Mouse (Mus musculus) induced T-regulatory cell, adult 2 months (primary cell): ENCODE results near the gene Ankrd36.
"Not testable (repeated sequence)": the region's sequence is repeated elsewhere in the genome, so short reads cannot be mapped to it uniquely, and the experiment has no call there.

Source experiments
- DNase-seq: peaks from one replicate; pipeline ENCODE4 v3.0.0-alpha.2; 2012; ENCODE audit warnings: low read depth

The Ankrd36 gene

DNA sequence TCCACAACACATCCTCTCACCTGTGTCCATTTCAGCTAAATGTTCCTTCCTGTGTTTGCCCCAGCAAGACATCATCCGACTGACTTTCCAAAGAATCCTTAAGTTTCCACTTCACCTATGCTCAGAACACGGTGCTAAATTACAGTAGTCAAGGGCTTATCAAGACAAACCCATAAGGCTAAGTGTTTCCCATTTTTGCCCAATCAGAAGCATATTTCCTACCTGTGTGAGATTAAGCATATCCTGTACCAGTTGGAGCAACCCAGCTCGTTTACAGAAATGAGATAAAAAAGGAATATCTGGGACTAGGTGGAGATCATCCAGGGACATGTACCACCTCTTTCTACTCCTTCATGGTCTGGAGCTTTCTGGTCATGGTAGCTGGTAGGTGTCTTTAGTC is 22.8 kb upstream of the Ankrd36 start:
- no peak for DNase-seq

DNA sequence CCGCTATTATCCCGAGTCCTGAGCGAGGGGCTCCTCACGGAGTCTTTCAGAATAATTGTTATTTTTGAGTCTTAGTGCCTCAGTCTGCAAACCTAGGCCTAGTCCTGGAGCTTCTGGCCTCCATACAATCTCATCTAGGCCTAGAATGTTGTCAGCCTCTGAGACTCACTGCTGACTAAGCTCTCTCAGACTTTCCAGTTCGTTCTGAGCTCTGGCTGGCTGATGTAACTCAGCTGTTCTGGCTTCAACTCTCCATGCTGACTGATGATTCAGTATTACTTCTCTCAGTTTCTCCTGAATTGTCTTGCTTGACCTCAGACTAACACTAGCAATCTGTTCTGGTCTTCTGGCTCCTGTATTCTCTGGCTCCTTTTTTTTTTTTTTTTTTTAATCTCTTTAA is 18.1 kb upstream of the Ankrd36 start:
- DNase-seq, result no peak

DNA sequence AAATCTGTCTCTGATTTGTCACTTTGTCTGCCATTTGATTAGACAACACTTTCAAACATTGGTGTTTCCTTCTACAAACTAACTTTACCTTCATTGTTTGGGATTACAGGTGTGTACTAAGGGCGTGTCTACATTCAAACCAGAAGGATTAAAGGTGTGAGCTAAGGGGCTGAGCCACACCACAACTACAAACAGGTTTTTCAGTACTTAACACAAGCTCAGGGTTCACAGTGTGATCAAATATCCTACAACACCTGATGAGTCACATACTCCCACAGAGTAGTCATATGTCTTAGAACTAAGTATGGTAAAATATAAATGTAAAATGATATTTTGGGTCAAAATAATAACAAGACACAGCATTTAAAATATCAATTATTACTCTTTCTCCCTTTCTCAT is 17.6 kb upstream of the Ankrd36 start:
- DNase-seq, result no peak

DNA sequence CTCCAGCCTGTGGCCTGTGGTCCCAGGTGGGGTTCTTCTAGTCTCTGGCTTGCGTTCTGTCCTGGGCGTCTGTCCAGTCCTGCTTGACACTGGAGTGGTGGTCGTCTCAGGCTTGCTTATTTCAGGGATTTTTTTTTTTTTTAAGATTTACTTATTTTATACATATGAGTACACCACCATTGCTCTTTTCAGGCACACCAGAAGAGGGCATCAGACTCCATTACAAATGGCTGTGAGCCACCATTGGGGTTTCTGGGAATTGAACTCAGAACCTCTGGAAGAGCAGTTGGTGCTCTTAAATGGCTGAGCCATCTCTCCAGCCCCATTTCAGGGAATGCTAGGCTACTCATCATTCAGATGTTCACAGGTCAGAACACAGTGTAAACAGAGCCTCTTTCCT is 9.2 kb upstream of the Ankrd36 start:
- DNase-seq, result no peak

DNA sequence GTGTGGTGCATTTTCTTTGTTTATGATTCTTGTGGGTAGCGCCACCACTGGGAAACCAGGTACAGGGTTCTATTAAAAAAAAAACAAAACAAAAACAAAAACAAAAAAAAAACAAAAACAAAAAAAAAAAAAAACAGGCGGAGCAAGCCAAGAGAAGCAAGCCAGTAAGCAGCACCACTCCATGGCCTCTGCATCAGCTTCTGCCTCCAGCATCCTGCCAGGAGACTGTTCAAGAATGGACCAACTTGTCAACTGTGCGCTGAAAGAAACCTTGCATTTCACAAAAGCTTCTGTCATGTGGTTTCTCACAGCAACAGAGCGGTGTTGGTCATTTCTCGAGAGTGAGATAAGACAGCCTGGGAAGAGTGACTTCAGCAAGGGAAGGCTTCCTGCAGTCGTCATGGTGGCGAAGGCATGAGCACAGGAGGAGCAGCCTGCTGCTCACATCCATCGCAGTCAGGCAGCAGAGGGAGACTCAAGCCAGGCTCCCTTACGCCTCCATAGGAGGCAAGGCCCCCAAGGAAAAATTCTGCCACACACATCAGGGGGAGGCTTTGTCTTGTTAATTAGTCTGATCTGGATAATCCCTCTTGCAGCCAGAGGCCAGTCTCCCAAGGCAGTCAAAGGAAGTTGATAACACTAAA is 6.7 kb upstream of the Ankrd36 start:
- no peak for DNase-seq

DNA sequence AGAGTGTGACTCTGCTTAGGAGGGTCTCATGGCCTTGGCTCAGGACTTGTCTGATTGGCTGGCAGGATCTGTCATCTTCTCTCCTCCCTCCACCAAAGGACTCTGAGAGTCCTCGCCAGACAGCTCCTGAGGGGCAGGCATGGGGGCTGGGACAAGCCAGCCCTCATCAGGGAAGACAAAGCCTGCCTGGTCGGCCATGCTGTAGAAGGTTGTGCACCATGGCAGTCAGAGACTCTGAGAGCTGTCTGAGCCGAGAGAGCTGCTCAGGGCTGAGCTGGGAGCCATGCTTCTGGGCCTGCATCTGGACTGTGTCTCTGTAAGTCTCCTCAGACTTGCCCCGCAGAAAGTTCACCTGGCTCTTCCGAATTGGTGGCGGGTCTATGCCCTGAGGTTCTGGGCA is 5.6 kb upstream of the Ankrd36 start:
- DNase-seq, result no peak

DNA sequence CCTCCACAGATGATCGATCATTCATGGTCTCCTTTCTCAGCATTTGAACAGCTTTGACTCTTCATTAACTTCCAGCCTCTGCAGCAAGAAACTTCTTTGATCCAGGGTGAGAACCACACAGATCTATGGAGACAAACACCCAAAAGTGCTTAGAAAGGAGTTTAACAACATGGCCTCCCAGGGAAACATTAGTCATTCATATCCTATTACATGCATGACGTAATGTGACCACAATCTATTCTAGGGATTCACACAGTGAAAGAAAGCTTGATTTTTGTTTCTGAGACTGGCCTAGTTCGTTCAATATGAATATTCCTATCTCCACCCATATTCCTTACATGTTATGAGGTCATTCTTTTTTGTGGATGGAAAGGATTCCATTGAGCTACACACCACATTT is 3.9 kb upstream of the Ankrd36 start:
- DNase-seq, result no peak

DNA sequence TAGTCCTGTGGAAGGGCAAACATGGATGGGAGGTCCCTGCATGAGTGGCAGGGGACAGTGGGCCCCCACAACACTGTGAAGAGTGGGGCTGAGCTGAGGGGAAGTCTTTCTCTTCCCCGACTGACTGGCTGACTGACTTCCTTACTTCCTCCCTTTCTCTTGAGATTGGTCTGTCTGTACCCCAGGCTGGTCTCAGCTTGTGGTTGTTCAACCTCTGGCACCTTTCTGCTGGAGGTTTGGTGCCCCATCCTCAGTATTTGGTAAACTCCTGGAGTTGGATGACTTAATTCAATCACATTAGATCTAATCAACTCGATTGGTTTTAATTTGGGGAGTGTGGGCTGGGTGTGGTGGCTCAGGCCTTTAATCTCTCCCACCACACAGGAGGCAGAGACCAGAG is 3.0 kb upstream of the Ankrd36 start:
- no peak for DNase-seq

DNA sequence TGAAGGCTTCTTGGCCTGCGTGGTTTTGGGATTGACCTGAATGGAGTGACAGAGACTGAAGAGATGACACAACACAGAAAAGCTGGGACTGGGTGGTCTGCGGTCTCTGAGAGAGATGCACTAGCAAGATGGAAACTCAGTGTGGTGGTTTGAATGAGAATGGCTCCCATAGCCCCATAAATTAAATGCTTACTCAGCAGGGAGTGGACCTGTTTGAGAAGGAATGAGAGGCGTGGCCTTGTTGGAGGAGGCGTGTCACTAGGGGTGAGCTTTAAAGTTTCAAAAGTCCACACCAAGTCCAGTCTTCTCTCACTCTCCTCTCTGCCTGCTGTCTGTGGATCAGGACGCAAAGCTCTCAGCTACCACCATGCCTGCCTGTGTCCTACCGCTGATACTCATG is 1.8 kb upstream of the Ankrd36 start:
- no peak for DNase-seq

DNA sequence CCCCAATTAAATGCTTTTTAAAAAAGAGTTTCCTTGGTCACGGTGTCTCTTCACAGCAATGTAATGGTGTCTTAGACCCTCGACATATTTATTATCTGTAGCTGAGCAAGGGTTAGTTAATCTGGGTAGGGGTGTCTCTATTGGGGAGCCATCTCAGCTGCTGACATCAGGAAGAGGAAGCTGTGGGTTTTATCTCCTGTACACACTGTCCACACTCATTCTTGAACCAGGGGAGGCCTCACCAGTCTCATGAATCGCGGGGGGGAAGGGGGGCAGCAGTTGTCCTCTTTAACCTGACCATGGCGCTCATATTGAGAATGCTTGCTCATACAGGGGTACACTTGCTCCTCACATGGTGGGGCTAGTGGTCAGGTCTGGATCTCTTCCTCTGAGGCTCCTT is 1.4 kb upstream of the Ankrd36 start:
- no peak for DNase-seq

DNA sequence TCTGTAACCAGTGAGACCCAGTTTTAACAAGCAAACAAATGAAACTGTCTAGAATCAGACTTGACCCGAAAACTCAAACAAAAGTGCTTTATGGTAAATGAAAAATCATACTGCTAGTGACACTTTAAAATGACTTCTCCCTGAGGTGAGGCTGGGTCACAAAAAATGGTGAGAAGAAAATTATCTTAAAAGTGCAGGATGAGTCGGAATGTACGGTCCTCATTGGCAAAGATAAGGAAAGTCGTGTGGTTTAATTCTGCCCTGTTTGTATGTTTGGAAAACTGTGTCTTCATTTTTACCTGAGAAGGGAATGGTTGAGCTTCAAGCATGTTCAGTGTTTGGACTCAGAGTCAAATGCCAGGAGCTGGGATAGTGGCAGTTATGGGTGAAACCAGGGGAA is 2.4 kb downstream of the Ankrd36 start:
- DNase-seq, result no peak

DNA sequence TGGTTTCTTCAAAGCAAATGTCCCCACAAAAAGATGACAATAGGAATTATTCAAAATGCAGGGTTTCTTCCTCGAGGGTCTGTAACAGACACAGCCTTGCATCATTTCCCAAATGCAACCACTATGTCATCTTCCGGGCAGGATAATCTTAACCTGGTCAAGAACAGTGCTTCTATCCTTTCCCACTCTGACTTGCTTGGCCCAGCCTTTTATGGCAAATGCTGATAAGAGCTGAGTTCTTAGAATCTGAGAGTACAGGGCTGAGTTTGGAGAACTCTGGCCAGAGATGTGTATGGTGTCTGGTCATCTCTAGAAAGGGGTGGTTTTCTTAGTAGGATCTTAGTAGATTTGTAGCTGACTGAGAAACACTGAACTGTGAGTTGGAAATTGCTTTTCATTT is 4.3 kb downstream of the Ankrd36 start:
- DNase-seq, result no peak

DNA sequence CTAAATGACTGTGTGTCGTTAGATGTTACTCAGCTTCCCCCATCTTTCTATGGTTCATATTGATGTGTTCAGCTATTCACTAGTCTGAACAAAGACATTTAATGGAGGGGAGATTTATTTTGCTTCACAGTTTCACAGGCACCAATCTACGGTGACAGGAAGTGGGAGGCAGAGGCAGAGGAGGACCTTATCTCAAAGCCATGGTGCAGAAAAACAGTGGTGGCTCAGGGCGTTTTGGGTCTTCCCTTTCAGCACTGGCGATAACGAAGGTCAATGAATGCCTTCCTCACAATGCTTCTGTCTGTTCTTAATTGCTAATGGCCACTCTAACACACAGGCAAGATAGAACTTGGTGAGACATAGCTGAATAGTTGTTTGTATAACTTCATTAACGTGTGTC is 5.6 kb downstream of the Ankrd36 start:
- peak; percentile 55 for DNase-seq

DNA sequence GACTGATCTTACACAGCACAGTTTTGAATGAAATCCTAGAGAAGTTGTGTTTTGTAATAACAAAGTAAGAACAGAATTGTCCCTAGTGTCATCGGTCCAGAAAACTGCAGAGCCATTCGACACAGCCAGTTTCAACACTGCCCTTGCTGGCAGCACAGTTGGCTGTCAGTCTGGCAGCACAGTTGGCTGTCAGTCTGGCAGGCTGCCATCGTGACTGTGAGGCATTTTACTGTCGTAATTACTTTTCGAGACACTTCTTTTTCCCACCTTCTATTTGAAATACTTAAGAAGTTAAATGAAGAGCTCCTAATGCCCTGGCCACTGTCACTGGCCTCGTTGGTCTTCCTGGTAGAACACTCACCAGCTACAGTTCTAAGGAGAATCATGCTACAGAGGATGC is 22.9 kb downstream of the Ankrd36 start:
- no peak for DNase-seq

DNA sequence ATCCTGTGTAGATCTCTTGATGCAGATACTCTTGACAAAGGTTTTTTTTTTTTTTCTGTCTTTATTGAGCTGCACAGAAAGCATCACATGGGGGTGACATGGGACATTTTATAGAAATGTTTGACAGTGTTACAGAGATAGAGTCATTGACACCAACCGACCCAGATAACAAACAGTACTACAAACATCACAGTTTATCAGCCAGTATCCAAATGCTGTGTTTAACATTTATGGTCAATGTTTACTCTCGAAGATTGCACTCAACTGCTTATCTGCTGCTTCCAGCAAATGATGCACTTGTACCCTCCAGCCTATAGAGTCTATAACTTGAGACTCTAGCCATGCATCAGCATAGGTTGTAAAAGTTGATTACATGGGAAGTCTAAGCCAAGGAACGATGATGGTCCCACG is 25.9 kb downstream of the Ankrd36 start:
- no peak for DNase-seq

DNA sequence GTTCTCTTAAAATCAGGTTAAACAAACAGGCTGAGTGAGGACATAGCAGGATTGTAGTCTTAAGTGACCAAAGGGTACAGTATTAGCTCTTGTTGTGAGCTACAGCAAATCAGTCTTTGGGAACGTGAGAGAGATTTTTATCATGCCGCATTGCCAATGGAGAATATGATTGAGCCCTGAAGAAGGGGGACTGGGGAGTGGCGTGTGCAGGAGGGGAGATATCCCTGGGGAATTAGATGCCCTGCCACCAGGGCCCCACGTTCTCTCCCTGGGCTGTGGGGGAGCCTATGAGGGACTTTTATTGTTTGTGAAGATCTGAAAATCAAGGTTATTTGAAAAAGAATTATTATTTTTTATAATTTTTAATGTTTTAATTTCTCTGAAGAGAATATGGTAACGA is 26.3 kb downstream of the Ankrd36 start:
- DNase-seq, result no peak

DNA sequence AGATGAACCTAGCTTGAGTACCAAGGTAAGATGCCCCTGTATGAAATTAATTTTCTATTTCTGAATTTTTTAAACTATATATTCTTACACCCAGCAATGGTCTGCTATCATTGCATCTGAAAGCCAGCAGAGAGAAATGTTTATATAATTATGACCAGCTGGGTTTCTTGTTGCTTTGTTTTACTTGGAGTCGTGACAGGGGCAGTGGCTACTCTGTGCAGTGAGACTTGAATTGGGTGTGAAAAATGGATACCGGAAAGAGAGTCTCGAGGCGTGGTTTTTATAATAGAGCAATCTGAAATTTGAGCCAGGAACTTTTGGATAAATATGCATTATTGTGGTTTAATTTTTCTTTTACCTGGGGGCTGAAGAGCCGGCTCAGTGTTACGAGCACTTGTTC is 27.3 kb downstream of the Ankrd36 start:
- no peak for DNase-seq

DNA sequence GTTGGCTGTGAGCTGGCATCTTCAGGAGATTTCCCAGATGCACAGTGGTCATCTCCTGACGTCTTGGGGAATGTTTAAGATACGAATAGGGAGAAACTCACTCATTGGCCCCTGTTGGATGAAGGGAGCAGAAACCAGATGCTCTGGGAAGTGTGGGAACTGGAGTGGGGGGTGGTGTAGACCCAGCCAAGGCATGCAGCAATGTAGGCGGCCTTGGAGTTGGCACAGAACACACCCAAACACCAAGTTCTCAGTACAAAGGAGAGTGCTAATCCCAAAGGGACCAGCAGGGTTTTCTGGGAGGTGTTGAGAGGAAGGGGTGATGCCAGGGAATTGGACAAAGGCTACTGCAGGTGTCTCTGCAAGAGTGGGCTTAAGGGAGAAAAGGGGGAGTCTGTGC is 35.9 kb downstream of the Ankrd36 start:
- no peak for DNase-seq

DNA sequence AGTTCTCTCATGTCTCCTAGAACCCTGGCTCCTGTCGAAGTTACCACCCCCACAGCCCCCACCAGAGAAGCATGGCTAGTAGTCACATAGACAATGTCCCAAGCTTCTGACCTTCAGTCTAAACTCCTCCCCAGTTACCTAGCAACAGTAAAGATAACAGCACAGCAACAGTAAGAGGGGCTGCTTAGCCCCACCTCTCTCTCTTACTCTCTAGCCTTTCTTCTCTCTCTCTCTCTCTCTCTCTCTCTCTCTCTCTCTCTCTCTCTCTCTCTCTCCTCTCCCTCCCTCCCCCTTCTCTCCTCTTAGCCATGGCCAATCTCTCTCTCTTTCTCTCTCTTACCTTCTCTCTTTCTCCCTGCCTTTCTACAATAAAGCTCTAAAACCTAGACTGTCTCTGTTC is 42.4 kb downstream of the Ankrd36 start:
- DNase-seq, result not testable (repeated sequence)

DNA sequence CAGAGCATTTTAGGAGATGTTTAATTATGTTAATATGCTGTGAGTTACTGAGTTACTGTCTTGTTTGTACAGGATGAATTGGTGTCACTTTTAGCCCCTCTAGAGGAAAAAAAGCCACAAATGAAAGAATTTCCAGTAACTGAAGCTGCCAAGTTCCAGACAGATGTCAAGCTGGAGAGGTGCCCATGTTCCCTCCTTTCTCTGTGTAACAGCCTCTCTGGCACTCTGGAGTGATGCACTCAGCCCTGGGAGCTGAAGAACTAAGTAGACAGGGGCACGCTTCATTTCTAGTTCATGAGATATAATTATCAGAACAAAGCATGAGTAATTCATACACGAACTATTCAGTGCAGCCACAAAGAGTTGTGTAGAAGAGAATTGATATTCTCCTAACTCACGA is 45.0 kb downstream of the Ankrd36 start:
- no peak for DNase-seq

DNA sequence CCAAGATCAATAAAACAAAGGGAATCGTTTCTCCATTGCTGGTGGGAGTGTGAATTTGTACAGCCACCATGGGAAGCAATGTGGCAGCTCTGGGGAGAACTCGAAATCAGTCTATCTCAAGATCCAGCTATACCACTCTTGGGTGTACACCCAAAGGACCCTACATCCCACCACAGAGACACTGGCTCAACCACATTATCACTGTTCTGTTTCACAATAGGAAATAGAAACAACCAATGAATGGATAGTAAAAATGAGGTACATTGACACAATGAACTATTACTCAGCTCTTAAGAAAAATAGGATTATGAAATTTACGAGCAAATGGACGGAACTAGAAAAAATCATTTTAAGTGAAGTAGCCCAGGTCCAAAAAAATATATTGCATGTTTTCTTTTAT is 55.6 kb downstream of the Ankrd36 start:
- DNase-seq, result no peak

DNA sequence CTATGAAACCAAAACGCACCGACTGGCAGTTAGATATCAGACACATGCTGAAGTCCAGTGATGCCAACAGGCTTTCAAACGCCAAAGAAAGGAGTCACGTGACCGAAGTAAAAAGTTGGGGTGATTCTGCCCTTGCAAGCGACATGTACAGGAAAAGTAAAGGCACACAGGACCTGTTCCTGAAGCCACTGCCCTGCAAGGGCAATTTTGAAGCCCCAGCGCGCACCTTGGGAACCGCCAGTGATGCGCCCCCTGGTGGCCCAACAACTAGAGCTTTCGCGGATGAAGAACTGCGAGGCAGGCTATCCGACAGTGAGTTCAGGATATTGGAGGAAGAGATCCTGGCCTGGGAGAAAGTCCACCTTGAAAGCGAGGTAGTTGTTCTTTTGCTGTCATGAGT is 59.5 kb downstream of the Ankrd36 start:
- peak; percentile 87 for DNase-seq

DNA sequence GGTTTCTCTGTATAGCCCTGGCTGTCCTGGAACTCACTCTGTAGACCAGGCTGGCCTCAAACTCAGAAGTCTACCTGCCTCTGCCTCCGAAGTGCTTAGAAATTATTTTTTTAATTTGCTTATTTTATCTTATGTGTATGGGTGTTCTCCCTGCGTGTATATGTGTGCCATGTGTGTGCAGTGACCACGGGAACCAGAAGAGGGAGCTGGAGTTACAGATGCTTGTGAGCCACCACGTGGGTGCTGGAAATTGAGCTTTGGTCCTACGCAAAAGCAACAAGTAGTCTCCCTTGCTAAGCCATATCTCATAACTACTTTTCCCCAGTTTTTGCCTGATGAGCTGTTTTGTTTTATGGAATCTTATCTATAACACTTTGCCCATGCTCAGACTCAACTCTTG is 73.6 kb downstream of the Ankrd36 start:
- DNase-seq, result peak; percentile 16

DNA sequence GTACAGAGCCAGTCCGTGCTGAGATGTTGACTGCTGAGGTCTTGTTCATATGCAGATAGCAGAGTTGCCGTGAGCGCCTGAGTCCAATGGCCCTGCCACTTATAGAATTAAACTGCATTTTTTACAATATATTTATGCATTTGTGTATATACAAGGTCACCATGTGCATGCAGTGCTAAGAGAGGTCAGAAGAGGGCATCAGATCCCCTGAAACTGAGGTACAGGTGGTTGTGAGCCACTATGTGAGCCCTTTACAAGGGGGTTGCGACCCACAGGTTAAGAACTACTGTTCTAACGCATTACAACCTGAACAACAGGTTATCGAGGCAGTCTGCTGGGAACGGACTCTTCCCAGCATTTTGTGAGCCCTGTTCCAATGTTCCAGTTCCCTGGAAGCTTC is 80.8 kb downstream of the Ankrd36 start:
- DNase-seq, result peak; percentile 45

DNA sequence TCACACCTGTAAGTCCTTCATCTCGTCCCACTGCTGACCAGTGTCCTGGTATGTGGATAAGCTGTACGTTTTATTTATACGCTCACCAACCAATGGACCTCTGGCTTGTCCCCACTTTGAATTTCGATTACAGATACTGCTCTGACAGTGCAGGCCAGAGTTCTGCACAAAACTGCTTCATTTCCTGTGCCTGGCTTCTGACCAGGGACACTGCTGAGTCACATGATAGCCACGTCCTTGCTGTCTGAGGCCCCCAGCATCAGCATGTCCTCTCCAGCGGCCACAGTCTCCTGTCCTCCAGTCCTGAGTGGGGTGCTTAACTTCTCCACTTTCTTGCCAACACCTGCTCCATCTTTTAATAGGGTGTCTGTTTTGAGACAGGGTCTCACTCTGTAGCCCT is 113.1 kb downstream of the Ankrd36 start:
- DNase-seq, result no peak
